Mouse (Mus musculus): ENCODE data around the gene Eif3b. TPM values are rescaled to one million over a fixed set of nuclear protein-coding genes. Genes with fewer than 3 reads are reported as not detected.
"Not testable (repeated sequence)": the region's sequence is repeated elsewhere in the genome, so short reads cannot be mapped to it uniquely, and the experiment has no call there.

The Eif3b gene
- polyA plus RNA-seq, 1 experiment from 2014 or later = 61.1 TPM

- Histone ChIP-seq H3K4me1 (ENCODE audit: control insufficient read depth, insufficient read depth, low read length) (peaks cover 4% of the 10 kb centered on the region), H3K9ac (ENCODE audit: low read depth, low read length) (no peak overlapping the region), H3K4me3 (ENCODE audit: low read depth, low read length) (no peak overlapping the region), H3K36me3 (ENCODE audit: control insufficient read depth, insufficient read depth, low read length) (no peaks in the 10 kb centered on the region), H3K27ac (ENCODE audit: low read length) (no peak overlapping the region), H3K4me2 (ENCODE audit: low read length) (no peak overlapping the region), H3K27me3 (ENCODE audit: control insufficient read depth, insufficient read depth, low read depth, low read length) (no peaks in the 10 kb centered on the region), H3K9me3 (replicated peaks; ENCODE audit: control insufficient read depth, low read length, poor library complexity, severe bottlenecking) (no peaks in the 10 kb centered on the region)
- 68% methylated on average over 4 of the region's 4 CpGs for WGBS
- no peak for ATAC-seq
Measured at GRCm38 (mm10) chr5:140414647-140415046, 4.5 kb upstream of the Eif3b start.

GRCm38 (mm10) chr5:140418106-140418488 lies 1.0 kb upstream of the Eif3b start:
- ATAC-seq = 0 out of 2 replicates have a peak, but pooled peaks have one; percentile 29
- under 1% methylated on average over 12 of the region's 12 CpGs for WGBS

GRCm38 (mm10) chr5:140419442-140420080 lies 433 bp downstream of the Eif3b start:
- Histone ChIP-seq H3K36me3 (ENCODE audit: control insufficient read depth, insufficient read depth, low read length) (no peaks in the 10 kb centered on the region), H3K4me3 (ENCODE audit: low read depth, low read length) (peak overlapping the region; percentile 100), H3K9ac (ENCODE audit: low read depth, low read length) (peak overlapping the region; percentile 96), H3K4me1 (ENCODE audit: control insufficient read depth, insufficient read depth, low read length) (peaks cover 25% of the 10 kb centered on the region), H3K27me3 (ENCODE audit: control insufficient read depth, insufficient read depth, low read depth, low read length) (no peaks in the 10 kb centered on the region), H3K9me3 (replicated peaks; ENCODE audit: control insufficient read depth, low read length, poor library complexity, severe bottlenecking) (no peaks in the 10 kb centered on the region), H3K4me2 (ENCODE audit: low read length) (peak overlapping the region; percentile 88), H3K27ac (ENCODE audit: low read length) (peak overlapping the region; percentile 93)
- WGBS = under 1% methylated on average over 62 of the region's 62 CpGs
- peak; percentile 16 for ATAC-seq

More at GRCm38 (mm10) chr5:140418106-140418488, 1.0 kb upstream of the Eif3b start:
- Histone ChIP-seq H3K27ac (ENCODE audit: low read length) (peak overlapping the region; percentile 93), H3K9me3 (replicated peaks; ENCODE audit: control insufficient read depth, low read length, poor library complexity, severe bottlenecking) (no peaks in the 10 kb centered on the region), H3K9ac (ENCODE audit: low read depth, low read length) (peak overlapping the region; percentile 78), H3K27me3 (ENCODE audit: control insufficient read depth, insufficient read depth, low read depth, low read length) (no peaks in the 10 kb centered on the region), H3K4me2 (ENCODE audit: low read length) (peak overlapping the region; percentile 88), H3K36me3 (ENCODE audit: control insufficient read depth, insufficient read depth, low read length) (no peaks in the 10 kb centered on the region), H3K4me1 (ENCODE audit: control insufficient read depth, insufficient read depth, low read length) (peaks cover 25% of the 10 kb centered on the region), H3K4me3 (ENCODE audit: low read depth, low read length) (peak overlapping the region; percentile 100)

- H3K27me3 ChIP-seq (ENCODE audit: control insufficient read depth, insufficient read depth, low read depth, low read length) = no peaks in the 10 kb centered on the region
- 69% methylated on average over 4 of the region's 4 CpGs for WGBS
Measured at GRCm38 (mm10) chr5:140420616-140421015, 1.5 kb downstream of the Eif3b start.

GRCm38 (mm10) chr5:140425016-140425783 lies 6.1 kb downstream of the Eif3b start:
- Histone ChIP-seq H3K4me3 (ENCODE audit: low read depth, low read length) (no peak overlapping the region), H3K9me3 (replicated peaks; ENCODE audit: control insufficient read depth, low read length, poor library complexity, severe bottlenecking) (no peaks in the 10 kb centered on the region), H3K27me3 (ENCODE audit: control insufficient read depth, insufficient read depth, low read depth, low read length) (no peaks in the 10 kb centered on the region), H3K9ac (ENCODE audit: low read depth, low read length) (no peak overlapping the region), H3K36me3 (ENCODE audit: control insufficient read depth, insufficient read depth, low read length) (peaks cover 24% of the 10 kb centered on the region), H3K27ac (ENCODE audit: low read length) (no peak overlapping the region), H3K4me1 (ENCODE audit: control insufficient read depth, insufficient read depth, low read length) (peaks cover 18% of the 10 kb centered on the region), H3K4me2 (ENCODE audit: low read length) (no peak overlapping the region)
- ATAC-seq = no peak
- WGBS = 91% methylated on average over 17 of the region's 17 CpGs

More at GRCm38 (mm10) chr5:140420616-140421015, 1.5 kb downstream of the Eif3b start:
- peak overlapping the region; percentile 88 for H3K4me2 ChIP-seq (ENCODE audit: low read length)
- no peak for ATAC-seq
- H3K4me3 ChIP-seq (ENCODE audit: low read depth, low read length) = peak overlapping the region; percentile 100
- H3K36me3 ChIP-seq (ENCODE audit: control insufficient read depth, insufficient read depth, low read length) = no peaks in the 10 kb centered on the region
- H3K4me1 ChIP-seq (ENCODE audit: control insufficient read depth, insufficient read depth, low read length) = peaks cover 25% of the 10 kb centered on the region
- no peaks in the 10 kb centered on the region for H3K9me3 ChIP-seq (replicated peaks; ENCODE audit: control insufficient read depth, low read length, poor library complexity, severe bottlenecking)
- no peak overlapping the region for H3K27ac ChIP-seq (ENCODE audit: low read length)
- H3K9ac ChIP-seq (ENCODE audit: low read depth, low read length) = peak overlapping the region; percentile 96; the same call in 1 of the 2 replicates

- 94% methylated on average over 2 of the region's 6 CpGs for WGBS
- not testable (repeated sequence) for H3K4me1 ChIP-seq (ENCODE audit: control insufficient read depth, insufficient read depth, low read length)
Measured at GRCm38 (mm10) chr5:140439117-140439516, 20.0 kb downstream of the Eif3b start.

GRCm38 (mm10) chr5:140441406-140441805 lies 22.3 kb downstream of the Eif3b start:
- Histone ChIP-seq H3K4me1 (ENCODE audit: control insufficient read depth, insufficient read depth, low read length) (no peaks in the 10 kb centered on the region), H3K4me3 (ENCODE audit: low read depth, low read length) (no peak overlapping the region), H3K36me3 (ENCODE audit: control insufficient read depth, insufficient read depth, low read length) (peaks cover 49% of the 10 kb centered on the region), H3K27ac (ENCODE audit: low read length) (no peak overlapping the region), H3K9me3 (replicated peaks; ENCODE audit: control insufficient read depth, low read length, poor library complexity, severe bottlenecking) (no peaks in the 10 kb centered on the region), H3K9ac (ENCODE audit: low read depth, low read length) (no peak overlapping the region), H3K27me3 (ENCODE audit: control insufficient read depth, insufficient read depth, low read depth, low read length) (no peaks in the 10 kb centered on the region), H3K4me2 (ENCODE audit: low read length) (no peak overlapping the region)
- WGBS = 92% methylated on average over 3 of the region's 3 CpGs
- no peak for ATAC-seq

More at GRCm38 (mm10) chr5:140439117-140439516, 20.0 kb downstream of the Eif3b start:
- not testable (repeated sequence) for H3K27me3 ChIP-seq (ENCODE audit: control insufficient read depth, insufficient read depth, low read depth, low read length); H3K27ac ChIP-seq (ENCODE audit: low read length); H3K4me3 ChIP-seq (ENCODE audit: low read depth, low read length); H3K4me2 ChIP-seq (ENCODE audit: low read length); H3K9ac ChIP-seq (ENCODE audit: low read depth, low read length); ATAC-seq; H3K9me3 ChIP-seq (replicated peaks; ENCODE audit: control insufficient read depth, low read length, poor library complexity, severe bottlenecking)
- peaks cover 56% of the 10 kb centered on the region for H3K36me3 ChIP-seq (ENCODE audit: control insufficient read depth, insufficient read depth, low read length)

- Histone ChIP-seq H3K4me2 (ENCODE audit: low read length) (no peak overlapping the region), H3K4me3 (ENCODE audit: low read depth, low read length) (no peak overlapping the region), H3K27me3 (ENCODE audit: control insufficient read depth, insufficient read depth, low read depth, low read length) (no peaks in the 10 kb centered on the region), H3K9ac (ENCODE audit: low read depth, low read length) (no peak overlapping the region), H3K4me1 (ENCODE audit: control insufficient read depth, insufficient read depth, low read length) (no peaks in the 10 kb centered on the region), H3K9me3 (replicated peaks; ENCODE audit: control insufficient read depth, low read length, poor library complexity, severe bottlenecking) (no peaks in the 10 kb centered on the region), H3K27ac (ENCODE audit: low read length) (no peak overlapping the region), H3K36me3 (ENCODE audit: control insufficient read depth, insufficient read depth, low read length) (peaks cover 31% of the 10 kb centered on the region)
- ATAC-seq = no peak
- whole genome bisulfite sequencing = 89% methylated on average over 4 of the region's 4 CpGs
Measured at GRCm38 (mm10) chr5:140444012-140444411, 24.9 kb downstream of the Eif3b start.

- 87% methylated on average over 5 of the region's 5 CpGs for WGBS
- no peak within 1 kb of the TSS for H3K9ac ChIP-seq (ENCODE audit: low read depth, low read length)
- H3K9me3 ChIP-seq (replicated peaks; ENCODE audit: control insufficient read depth, low read length, poor library complexity, severe bottlenecking) = no peaks in the 10 kb centered on the region
- H3K4me2 ChIP-seq (ENCODE audit: low read length) = no peak within 1 kb of the TSS
- H3K4me1 ChIP-seq (ENCODE audit: control insufficient read depth, insufficient read depth, low read length) = no peaks in the 10 kb centered on the region
- H3K27me3 ChIP-seq (ENCODE audit: control insufficient read depth, insufficient read depth, low read depth, low read length) = no peaks in the 10 kb centered on the region
- ATAC-seq = no peak
- H3K36me3 ChIP-seq (ENCODE audit: control insufficient read depth, insufficient read depth, low read length) = peaks cover 26% of the 10 kb centered on the region
- H3K27ac ChIP-seq (ENCODE audit: low read length) = no peak within 1 kb of the TSS
- no peak within 1 kb of the TSS for H3K4me3 ChIP-seq (ENCODE audit: low read depth, low read length)
Measured at GRCm38 (mm10) chr5:140445345-140445744, 26.2 kb downstream of the Eif3b start, which contains the start of gene Gm4869. Gene Gm4869, plus strand, starts transcription at chr5:140445645.
